Mouse (Mus musculus) liver, embryonic 15.5 days (tissue): Measurements from ENCODE around the gene Cdkn1c. TPM values are rescaled to one million over a fixed set of nuclear protein-coding genes. Genes with fewer than 3 reads are reported as not detected.

Source experiments
- ATAC-seq: fragments of 200-750 bp; cut with Nextera tagmentation; 2 replicates; pipeline ENCODE4 v1.8.0; 2017; ENCODE audit warnings: moderate number of reproducible peaks, mild to moderate bottlenecking, moderate library complexity; ENCODE audit not compliant: insufficient read depth
- H3K27ac ChIP-seq: fragments of 300-500 bp; sonication (generic); replicated peaks from 2 replicates; pipeline ENCODE4 v1.5.1; 2015; ENCODE audit warnings: mild to moderate bottlenecking, inconsistent platforms
- H3K27me3 ChIP-seq: fragments of 300-500 bp; sonication (generic); 2 replicates; pipeline ENCODE4 v1.6.1; 2015; ENCODE audit warnings: mild to moderate bottlenecking, inconsistent platforms
- H3K36me3 ChIP-seq: fragments of 300-500 bp; sonication (generic); replicated peaks from 2 replicates; pipeline ENCODE4 v1.6.1; 2015; ENCODE audit warnings: moderate library complexity, mild to moderate bottlenecking, inconsistent platforms
- H3K4me1 ChIP-seq: fragments of 300-500 bp; sonication (generic); replicated peaks from 2 replicates; pipeline ENCODE4 v1.6.1; 2015; ENCODE audit warnings: inconsistent platforms
- H3K4me2 ChIP-seq: fragments of 300-500 bp; sonication (generic); 2 replicates; pipeline ENCODE4 v1.6.1; 2015; ENCODE audit warnings: moderate library complexity, mild to moderate bottlenecking, inconsistent platforms
- H3K4me3 ChIP-seq: fragments of 300-500 bp; sonication (generic); replicated peaks from 2 replicates; pipeline ENCODE4 v1.5.1; 2015; ENCODE audit warnings: mild to moderate bottlenecking, inconsistent platforms
- H3K9ac ChIP-seq: fragments of 300-500 bp; sonication (generic); 2 replicates; pipeline ENCODE4 v1.6.1; 2015; ENCODE audit warnings: moderate library complexity, mild to moderate bottlenecking, inconsistent platforms
- H3K9me3 ChIP-seq: fragments of 300-500 bp; sonication (generic); replicated peaks from 2 replicates; pipeline ENCODE4 v1.6.1; 2016; ENCODE audit warnings: inconsistent platforms
- WGBS: fragments of 180-500 bp; shearing (Covaris S2); methylation state at CpG from one replicate; pipeline ENCODE4 v1.1.7; 2015; ENCODE audit warnings: mixed read lengths; ENCODE audit not compliant: insufficient replicate concordance; 5-methylcytosine and 5-hydroxymethylcytosine counted together
- polyA plus RNA-seq: library from polyadenylated mRNA; unstranded; fragments of >200 nt; fragmentation: Nextera tagmentation; extraction: Ambion mirVana; gene quantifications from 2 replicates; pipeline ENCODE4 v1.2.1, GENCODE M21; 2015

Cdkn1c gene
- 182 and 216 TPM in 2 replicates for polyA plus RNA-seq

GRCm38 (mm10) chr7:143460874-143461273 lies at the start of gene Cdkn1c:
Gene Cdkn1c, minus strand, starts transcription at chr7:143461050.
- peaks cover 86% of the 10 kb centered on the region for H3K27me3 ChIP-seq
- no peak within 1 kb of the TSS for H3K27ac ChIP-seq
- no peaks in the 10 kb centered on the region for H3K36me3 ChIP-seq
- peaks cover 45% of the 10 kb centered on the region for H3K4me1 ChIP-seq
- H3K9ac ChIP-seq: peak within 1 kb of the TSS; percentile 8; the same call in 1 of the 2 replicates
- H3K9me3 ChIP-seq: peaks cover 17% of the 10 kb centered on the region; the same call in 1 of the 2 replicates
- 32% methylated on average over 45 of the region's 48 CpGs for WGBS
- ATAC-seq: peak; percentile 86
- H3K4me3 ChIP-seq: peak within 1 kb of the TSS; percentile 50
- H3K4me2 ChIP-seq: peak within 1 kb of the TSS; percentile 68

DNA sequence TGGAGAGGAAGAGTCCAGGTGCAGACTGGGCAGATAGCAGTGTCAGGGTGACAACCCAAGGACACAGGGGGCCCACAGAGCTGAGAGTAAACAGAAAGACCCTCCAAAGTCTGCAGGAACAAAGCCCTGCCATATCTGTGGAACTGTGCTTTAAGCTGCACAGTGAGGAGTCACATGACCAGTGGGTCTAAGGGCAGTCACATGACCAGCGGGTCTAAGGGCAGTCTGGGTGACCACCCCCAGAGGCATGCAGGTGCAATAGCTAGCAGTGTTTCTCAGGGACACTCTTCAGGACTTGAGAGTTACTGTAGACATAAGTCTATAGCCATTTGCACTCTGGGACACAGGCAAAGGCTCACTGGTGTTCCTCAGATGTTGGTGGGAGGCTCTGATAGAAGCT lies 48.7 kb upstream of the Cdkn1c start:
- H3K4me1 ChIP-seq: 0 out of 2 replicates have a peak, but pooled peaks cover 3% of the 10 kb centered on the region
- no peak overlapping the region for H3K27ac ChIP-seq
- ATAC-seq: no peak
- H3K9ac ChIP-seq: no peak overlapping the region
- H3K27me3 ChIP-seq: peaks cover 11% of the 10 kb centered on the region
- H3K9me3 ChIP-seq: no peaks in the 10 kb centered on the region
- H3K4me2 ChIP-seq: no peak overlapping the region
- no peak overlapping the region for H3K4me3 ChIP-seq
- WGBS: 60% methylated on average over 1 of the region's 1 CpGs
- H3K36me3 ChIP-seq: peaks cover 25% of the 10 kb centered on the region

DNA sequence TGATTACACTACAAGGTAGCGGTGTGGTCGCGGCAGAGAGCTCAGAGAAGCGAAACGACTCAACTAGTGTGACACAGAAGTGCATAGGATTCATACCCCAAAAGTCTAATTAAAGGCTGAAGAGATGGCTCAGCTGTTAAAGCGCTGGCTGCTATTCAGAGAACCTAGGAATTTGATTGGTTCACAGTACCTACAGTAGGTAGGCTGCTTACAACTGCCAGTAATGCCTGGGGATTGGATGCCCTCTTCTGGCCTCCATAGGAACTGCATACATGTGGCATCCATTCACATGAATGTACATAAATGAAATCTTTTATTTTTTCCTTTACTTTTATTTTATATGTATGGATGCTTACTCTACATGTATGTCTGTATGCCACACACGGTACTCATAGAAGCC lies 45.8 kb upstream of the Cdkn1c start:
- 26% methylated on average over 7 of the region's 7 CpGs for WGBS
- H3K9ac ChIP-seq: no peak overlapping the region
- H3K9me3 ChIP-seq: no peaks in the 10 kb centered on the region
- no peak overlapping the region for H3K4me2 ChIP-seq
- H3K4me3 ChIP-seq: no peak overlapping the region
- H3K27me3 ChIP-seq: peaks cover 40% of the 10 kb centered on the region
- ATAC-seq: no peak
- no peaks in the 10 kb centered on the region for H3K36me3 ChIP-seq
- H3K4me1 ChIP-seq: peaks cover 12% of the 10 kb centered on the region
- no peak overlapping the region for H3K27ac ChIP-seq

DNA sequence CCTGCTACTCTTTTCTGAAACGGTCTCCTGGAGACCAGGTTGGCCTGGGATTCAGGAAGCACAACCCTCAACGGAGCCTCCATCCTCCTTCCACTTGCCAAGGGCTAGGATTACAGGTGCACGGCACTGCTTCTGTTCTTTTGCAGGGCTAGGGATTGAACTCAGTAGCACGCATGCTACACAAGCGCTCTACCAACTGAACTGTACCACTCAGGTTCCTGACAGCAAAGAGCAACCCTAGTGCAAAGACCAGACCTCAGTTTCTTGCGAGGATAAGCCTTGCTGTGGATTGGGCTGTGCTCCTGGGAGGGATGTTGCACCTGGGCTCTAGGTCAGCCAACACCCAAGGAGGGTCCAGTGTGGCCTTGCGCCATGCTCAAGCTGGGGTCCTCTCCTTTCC lies 45.4 kb upstream of the Cdkn1c start:
- H3K4me3 ChIP-seq: no peak overlapping the region
- peaks cover 14% of the 10 kb centered on the region for H3K4me1 ChIP-seq
- peaks cover 44% of the 10 kb centered on the region for H3K27me3 ChIP-seq
- H3K9ac ChIP-seq: no peak overlapping the region
- H3K9me3 ChIP-seq: no peaks in the 10 kb centered on the region
- WGBS: 56% methylated on average over 7 of the region's 7 CpGs
- no peak for ATAC-seq
- no peak overlapping the region for H3K27ac ChIP-seq
- H3K4me2 ChIP-seq: no peak overlapping the region
- no peaks in the 10 kb centered on the region for H3K36me3 ChIP-seq

DNA sequence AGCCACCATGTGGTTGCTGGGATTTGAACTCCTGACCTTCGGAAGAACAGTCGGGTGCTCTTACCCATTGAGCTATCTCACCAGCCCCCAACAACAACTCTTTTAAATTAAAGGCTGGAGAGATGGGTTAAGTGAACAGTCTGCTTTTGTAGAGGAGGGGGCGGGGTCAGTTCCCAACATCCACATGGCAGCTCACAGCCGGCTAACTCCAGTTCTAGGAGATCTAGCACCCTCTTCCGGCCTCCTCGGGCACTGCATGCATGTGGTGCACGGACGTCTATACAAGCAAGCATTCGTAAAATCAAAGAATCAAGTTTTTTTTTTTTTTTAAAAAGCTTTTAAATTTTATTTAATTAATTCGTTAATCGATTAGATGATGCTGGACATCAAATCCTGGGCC lies 45.0 kb upstream of the Cdkn1c start:
- Histone ChIP-seq H3K27ac (no peak overlapping the region), H3K27me3 (peaks cover 49% of the 10 kb centered on the region), H3K9me3 (no peaks in the 10 kb centered on the region), H3K4me1 (peaks cover 12% of the 10 kb centered on the region), H3K4me3 (no peak overlapping the region), H3K36me3 (no peaks in the 10 kb centered on the region), H3K4me2 (no peak overlapping the region), H3K9ac (no peak overlapping the region)
- 16% methylated on average over 11 of the region's 11 CpGs for WGBS
- no peak for ATAC-seq

DNA sequence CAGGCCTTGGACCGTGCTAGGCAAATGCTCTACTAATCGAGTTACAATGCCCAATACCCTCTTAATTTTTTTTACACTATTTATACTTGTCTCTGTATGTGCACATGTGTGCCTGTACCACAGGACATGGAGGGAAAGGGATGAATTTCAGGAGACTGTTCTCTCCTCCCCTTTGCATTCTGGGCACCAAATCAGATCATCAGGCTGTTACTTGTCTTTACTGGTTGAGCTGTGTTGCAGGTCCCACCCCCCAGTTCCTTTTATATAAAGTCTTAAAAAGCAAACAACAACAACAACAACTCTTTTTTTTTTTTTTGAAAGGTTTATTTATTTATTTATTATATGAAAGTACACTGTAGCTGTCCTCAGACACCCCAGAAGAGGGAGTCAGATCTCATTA lies 44.6 kb upstream of the Cdkn1c start:
- Histone ChIP-seq H3K4me3 (no peak overlapping the region), H3K9ac (no peak overlapping the region), H3K36me3 (no peaks in the 10 kb centered on the region), H3K9me3 (no peaks in the 10 kb centered on the region), H3K4me2 (no peak overlapping the region), H3K27me3 (peaks cover 53% of the 10 kb centered on the region), H3K27ac (no peak overlapping the region), H3K4me1 (peaks cover 12% of the 10 kb centered on the region)
- 68% methylated on average over 2 of the region's 2 CpGs for WGBS
- ATAC-seq: no peak

DNA sequence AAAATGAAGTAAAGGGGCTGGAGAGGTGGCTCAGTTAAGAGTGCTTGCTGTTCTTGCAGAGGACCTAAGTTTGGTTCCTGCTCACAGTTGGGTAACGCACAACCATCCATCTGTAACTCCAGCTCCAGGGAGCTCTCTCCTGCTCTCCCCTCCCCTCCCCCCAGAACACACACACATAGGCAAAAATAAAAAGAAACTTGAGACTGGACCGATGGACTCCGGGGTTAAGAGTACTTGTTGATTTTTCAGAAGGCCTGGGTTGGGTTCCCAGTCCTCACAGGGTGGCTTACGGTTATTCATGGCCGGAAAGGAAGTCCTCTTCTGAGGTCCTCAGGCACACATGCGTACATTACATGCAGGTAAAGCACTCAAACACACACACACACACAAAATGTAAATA lies 43.1 kb upstream of the Cdkn1c start:
- 66% methylated on average over 6 of the region's 6 CpGs for WGBS
- peaks cover 67% of the 10 kb centered on the region for H3K27me3 ChIP-seq

DNA sequence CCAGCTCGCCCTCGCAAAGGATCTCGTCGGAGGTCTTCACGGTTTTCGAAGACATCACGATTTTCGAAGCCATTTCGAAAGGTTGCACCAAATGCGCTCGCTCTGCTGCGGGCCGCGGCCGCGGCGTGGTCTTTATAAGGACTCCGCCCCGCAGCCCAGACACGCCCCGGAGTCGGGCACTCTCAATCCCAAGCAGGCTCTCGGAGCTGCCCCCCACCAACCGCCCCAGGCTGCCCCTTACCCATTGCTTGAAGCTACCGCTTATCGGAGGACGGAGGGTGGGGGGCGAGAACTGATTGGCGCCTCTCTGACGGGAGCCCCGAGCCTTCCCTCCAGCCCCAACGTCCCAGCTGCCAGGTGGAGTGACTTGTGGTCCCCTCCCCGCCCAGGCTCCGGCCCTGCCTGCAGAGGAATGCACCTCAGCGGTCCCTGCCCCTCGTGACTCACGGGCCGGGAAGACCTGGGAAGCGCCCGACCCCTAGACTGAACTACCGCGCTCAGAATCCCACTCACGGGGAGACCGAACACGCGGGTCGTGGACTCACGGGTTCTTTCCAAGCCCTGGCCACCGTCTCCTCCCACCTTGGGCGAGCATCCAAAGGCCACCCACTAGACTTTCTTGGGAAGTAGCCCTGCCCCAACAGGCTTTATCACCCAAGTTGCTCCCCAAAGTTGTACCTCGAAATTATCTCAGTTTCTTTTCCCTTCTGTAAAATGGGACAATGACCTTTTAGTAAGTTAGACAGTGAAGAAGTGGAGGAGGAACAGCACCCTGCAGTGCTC lies 41.8 kb upstream of the Cdkn1c start, which contains the start of gene Phlda2:
Phlda2 (minus strand) TSS at position 733 of the 783 bp plus-strand sequence.
- Histone ChIP-seq H3K36me3 (no peaks in the 10 kb centered on the region), H3K4me1 (peaks cover 12% of the 10 kb centered on the region), H3K27me3 (peaks cover 71% of the 10 kb centered on the region), H3K9me3 (no peaks in the 10 kb centered on the region), H3K4me2 (peak within 1 kb of the TSS; percentile 60), H3K9ac (peak within 1 kb of the TSS; percentile 42; the same call in 1 of the 2 replicates), H3K4me3 (peak within 1 kb of the TSS; percentile 44), H3K27ac (no peak within 1 kb of the TSS)
- no peak for ATAC-seq
- 4% methylated on average over 51 of the region's 51 CpGs for WGBS

More for the DNA sequence above, 43.1 kb upstream of the Cdkn1c start:
- Histone ChIP-seq H3K9ac (no peak overlapping the region), H3K4me1 (peaks cover 12% of the 10 kb centered on the region), H3K4me3 (no peak overlapping the region), H3K9me3 (no peaks in the 10 kb centered on the region), H3K36me3 (no peaks in the 10 kb centered on the region), H3K4me2 (no peak overlapping the region), H3K27ac (no peak overlapping the region)
- ATAC-seq: no peak

DNA sequence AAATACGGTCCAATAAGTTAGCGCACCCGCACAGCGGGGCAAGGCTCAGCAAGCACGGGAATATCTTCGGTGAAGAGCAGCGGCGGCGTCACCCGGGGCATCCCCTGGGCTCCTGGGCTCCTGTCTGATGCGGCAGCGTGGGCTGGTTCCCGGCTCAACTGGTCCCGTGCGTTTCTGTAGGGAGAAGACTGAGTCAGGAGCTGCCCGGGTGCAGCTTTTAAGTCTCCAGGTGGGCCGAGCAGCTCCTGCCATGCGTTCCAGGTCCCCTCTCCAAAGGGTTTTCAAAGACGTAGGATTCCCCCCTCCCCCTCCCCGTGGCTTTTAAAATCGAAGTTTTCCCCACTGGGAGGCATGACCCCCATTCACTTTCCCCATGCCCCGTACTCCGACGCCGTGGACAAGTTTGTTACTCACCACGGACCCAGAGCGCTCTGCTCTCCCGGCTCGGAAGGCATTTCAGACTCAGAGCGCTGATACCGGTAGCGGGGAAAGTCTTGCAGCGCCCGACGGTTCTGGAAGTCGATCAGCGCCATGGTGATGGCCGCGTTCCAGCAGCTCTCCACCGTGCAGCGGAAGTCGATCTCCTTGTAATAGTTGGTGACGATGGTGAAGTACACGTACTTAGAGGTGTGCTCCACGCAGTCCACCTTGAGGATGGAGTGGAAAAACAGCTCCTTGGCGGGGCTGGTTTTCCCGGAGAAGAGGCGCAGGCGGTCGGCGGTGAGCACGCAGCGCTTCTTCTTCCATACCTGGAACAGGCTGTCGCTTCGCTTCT lies 41.0 kb upstream of the Cdkn1c start:
- no peak for ATAC-seq

GRCm38 (mm10) chr7:143500912-143501311 lies 40.1 kb upstream of the Cdkn1c start:
- ATAC-seq: peak; percentile 58
- H3K4me1 ChIP-seq: peaks cover 16% of the 10 kb centered on the region
- H3K4me3 ChIP-seq: no peak overlapping the region
- H3K4me2 ChIP-seq: 0 out of 2 replicates have a peak overlapping the region, but pooled peaks have one; percentile 60
- H3K27me3 ChIP-seq: peaks cover 68% of the 10 kb centered on the region
- WGBS: 39% methylated on average over 2 of the region's 2 CpGs
- no peaks in the 10 kb centered on the region for H3K9me3 ChIP-seq
- H3K9ac ChIP-seq: no peak overlapping the region
- H3K27ac ChIP-seq: no peak overlapping the region
- no peaks in the 10 kb centered on the region for H3K36me3 ChIP-seq

More for the DNA sequence above, 41.0 kb upstream of the Cdkn1c start:
- H3K27me3 ChIP-seq: peaks cover 71% of the 10 kb centered on the region
- WGBS: 3% methylated on average over 55 of the region's 55 CpGs
- peaks cover 12% of the 10 kb centered on the region for H3K4me1 ChIP-seq
- H3K36me3 ChIP-seq: no peaks in the 10 kb centered on the region
- no peaks in the 10 kb centered on the region for H3K9me3 ChIP-seq
- peak overlapping the region; percentile 60 for H3K4me2 ChIP-seq
- H3K27ac ChIP-seq: no peak overlapping the region
- peak overlapping the region; percentile 44 for H3K4me3 ChIP-seq
- H3K9ac ChIP-seq: peak overlapping the region; percentile 42; the same call in 1 of the 2 replicates

DNA sequence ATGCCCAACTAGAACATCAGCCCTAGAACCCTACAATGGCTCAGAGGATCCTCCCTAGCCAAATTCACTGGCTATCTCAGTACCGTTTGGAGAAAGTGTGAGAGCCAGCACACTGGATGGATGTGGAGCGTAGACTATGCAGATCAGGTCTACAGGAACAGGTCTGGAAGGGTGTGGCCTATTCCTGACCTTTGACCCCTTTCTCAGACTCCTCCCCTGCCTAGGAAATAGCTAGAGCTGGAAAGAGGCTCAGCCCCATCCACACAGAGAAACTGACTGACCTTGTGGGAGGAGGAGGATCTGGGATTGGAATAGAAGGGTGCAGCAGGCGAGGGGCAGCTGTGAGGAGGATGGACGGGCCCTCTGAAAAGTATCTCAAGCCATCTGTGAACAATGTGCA lies 37.7 kb upstream of the Cdkn1c start:
- Histone ChIP-seq H3K9me3 (no peaks in the 10 kb centered on the region), H3K9ac (no peak overlapping the region), H3K4me3 (no peak overlapping the region), H3K4me1 (peaks cover 24% of the 10 kb centered on the region), H3K36me3 (no peaks in the 10 kb centered on the region), H3K27ac (no peak overlapping the region), H3K4me2 (no peak overlapping the region), H3K27me3 (peaks cover 49% of the 10 kb centered on the region)
- no peak for ATAC-seq
- 62% methylated on average over 4 of the region's 4 CpGs for WGBS
